Mouse (Mus musculus) intestine, postnatal 0 days (tissue): ENCODE data around the gene Dpf1. TPM values are rescaled to one million over a fixed set of nuclear protein-coding genes. Genes with fewer than 3 reads are reported as not detected.

Experiments
- ATAC-seq: fragments of 200-750 bp; cut with Nextera tagmentation; 2 replicates; pipeline ENCODE4 v1.8.0; 2017; ENCODE audit warnings: mild to moderate bottlenecking, moderate TSS enrichment, moderate library complexity
- H3K27ac ChIP-seq: fragments of 300-500 bp; sonication (generic); 2 replicates; pipeline ENCODE4 v1.5.1; 2014; ENCODE audit warnings: mild to moderate bottlenecking, low read depth, low read length, moderate library complexity
- H3K27me3 ChIP-seq: fragments of 300-500 bp; sonication (generic); replicated peaks from 2 replicates; pipeline ENCODE4 v1.6.1; 2014; ENCODE audit warnings: low read length, mixed read lengths; ENCODE audit not compliant: control insufficient read depth, insufficient read depth
- H3K36me3 ChIP-seq: fragments of 300-500 bp; sonication (generic); 2 replicates; pipeline ENCODE4 v1.6.1; 2014; ENCODE audit warnings: mild to moderate bottlenecking, moderate library complexity; ENCODE audit not compliant: control insufficient read depth, insufficient read depth
- H3K4me1 ChIP-seq: fragments of 300-500 bp; sonication (generic); replicated peaks from 2 replicates; pipeline ENCODE4 v1.6.1; 2014; ENCODE audit warnings: antibody characterized with exemption, low read length, mixed read lengths; ENCODE audit not compliant: control insufficient read depth, insufficient read depth
- H3K4me2 ChIP-seq: fragments of 300-500 bp; sonication (generic); replicated peaks from 2 replicates; pipeline ENCODE4 v1.6.1; 2014; ENCODE audit warnings: low read depth, mild to moderate bottlenecking, moderate library complexity
- H3K4me3 ChIP-seq: fragments of 300-500 bp; sonication (generic); 2 replicates; pipeline ENCODE4 v1.5.1; 2014; ENCODE audit warnings: low read depth, low read length
- H3K9ac ChIP-seq: fragments of 300-500 bp; sonication (generic); 2 replicates; pipeline ENCODE4 v1.6.1; 2014; ENCODE audit warnings: mild to moderate bottlenecking, low read depth, low read length
- H3K9me3 ChIP-seq: fragments of 300-500 bp; sonication (generic); 2 replicates; pipeline ENCODE4 v1.6.1; 2016; ENCODE audit warnings: mixed run types; ENCODE audit not compliant: control insufficient read depth
- CTCF ChIP-seq: sonication (generic); IDR thresholded peaks from 2 replicates; pipeline ENCODE4 v1.5.1; 2016; ENCODE audit warnings: low read depth, mild to moderate bottlenecking, control low read depth, antibody characterized with exemption, moderate library complexity
- WGBS: fragments of 180-500 bp; shearing (Covaris S2); extraction: QIAGEN DNeasy Blood & Tissue Kit; methylation state at CpG from one replicate; pipeline ENCODE4 v1.1.7; 2014; 5-methylcytosine and 5-hydroxymethylcytosine counted together
- polyA plus RNA-seq: library from polyadenylated mRNA; unstranded; fragments of >200 nt; fragmentation: Nextera tagmentation; extraction: Ambion mirVana; gene quantifications from 2 replicates; pipeline ENCODE4 v1.2.1, GENCODE M21; 2015

The Dpf1 gene
- polyA plus RNA-seq, 1 experiment from 2014 or later: 1.7 TPM

GRCm38 (mm10) chr7:29314844-29315628 lies 11.3 kb downstream of the Dpf1 start:
- H3K9ac ChIP-seq: no peak overlapping the region
- no peaks in the 10 kb centered on the region for H3K9me3 ChIP-seq
- no peak overlapping the region for H3K27ac ChIP-seq
- H3K4me3 ChIP-seq: no peak overlapping the region
- ATAC-seq: no peak
- peaks cover 6% of the 10 kb centered on the region; the same call in 1 of the 2 replicates for H3K4me1 ChIP-seq
- WGBS: 79% methylated on average over 13 of the region's 13 CpGs
- H3K27me3 ChIP-seq: no peaks in the 10 kb centered on the region
- H3K36me3 ChIP-seq: no peaks in the 10 kb centered on the region
- no peak overlapping the region for H3K4me2 ChIP-seq
- no peak for TF ChIP-seq CTCF

GRCm38 (mm10) chr7:29316137-29316734 lies 12.5 kb downstream of the Dpf1 start:
- ATAC-seq: no peak
- no peak overlapping the region for H3K4me3 ChIP-seq
- no peak for TF ChIP-seq CTCF
- H3K9me3 ChIP-seq: no peaks in the 10 kb centered on the region
- no peak overlapping the region for H3K27ac ChIP-seq
- H3K27me3 ChIP-seq: no peaks in the 10 kb centered on the region
- no peak overlapping the region for H3K4me2 ChIP-seq
- peaks cover 6% of the 10 kb centered on the region; the same call in 1 of the 2 replicates for H3K36me3 ChIP-seq
- no peak overlapping the region for H3K9ac ChIP-seq
- 72% methylated on average over 17 of the region's 17 CpGs for WGBS
- peaks cover 6% of the 10 kb centered on the region; the same call in 1 of the 2 replicates for H3K4me1 ChIP-seq

GRCm38 (mm10) chr7:29316976-29317375 lies 13.2 kb downstream of the Dpf1 start:
- no peaks in the 10 kb centered on the region for H3K9me3 ChIP-seq
- WGBS: 7% methylated on average over 10 of the region's 10 CpGs
- peak overlapping the region; percentile 49; the same call in 1 of the 2 replicates for H3K4me2 ChIP-seq
- H3K4me3 ChIP-seq: no peak overlapping the region
- peaks cover 6% of the 10 kb centered on the region; the same call in 1 of the 2 replicates for H3K4me1 ChIP-seq
- H3K27me3 ChIP-seq: no peaks in the 10 kb centered on the region
- H3K36me3 ChIP-seq: peaks cover 13% of the 10 kb centered on the region; the same call in 1 of the 2 replicates
- ATAC-seq: no peak
- no peak overlapping the region for H3K27ac ChIP-seq
- no peak overlapping the region for H3K9ac ChIP-seq
- peak; percentile 45 for TF ChIP-seq CTCF

- H3K36me3 ChIP-seq: peaks cover 19% of the 10 kb centered on the region
- H3K4me3 ChIP-seq: no peak overlapping the region
- H3K27ac ChIP-seq: no peak overlapping the region
- no peak for TF ChIP-seq CTCF
- 0% methylated on average over 2 of the region's 2 CpGs for WGBS
- H3K9me3 ChIP-seq: no peaks in the 10 kb centered on the region
- peaks cover 6% of the 10 kb centered on the region; the same call in 1 of the 2 replicates for H3K4me1 ChIP-seq
- H3K4me2 ChIP-seq: peak overlapping the region; percentile 49
- H3K9ac ChIP-seq: no peak overlapping the region
- ATAC-seq: peak; percentile 6; the same call in 1 of the 2 replicates
- H3K27me3 ChIP-seq: no peaks in the 10 kb centered on the region
Observed at GRCm38 (mm10) chr7:29317558-29317957, 13.8 kb downstream of the Dpf1 start.

GRCm38 (mm10) chr7:29318115-29318911 lies 14.6 kb downstream of the Dpf1 start:
- Histone ChIP-seq H3K4me1 (peaks cover 6% of the 10 kb centered on the region; the same call in 1 of the 2 replicates), H3K36me3 (peaks cover 26% of the 10 kb centered on the region), H3K9me3 (no peaks in the 10 kb centered on the region), H3K27me3 (no peaks in the 10 kb centered on the region), H3K4me3 (peak overlapping the region; percentile 11; the same call in 1 of the 2 replicates), H3K27ac (peak overlapping the region; percentile 35; the same call in 1 of the 2 replicates), H3K9ac (no peak overlapping the region), H3K4me2 (peak overlapping the region; percentile 49)
- 6% methylated on average over 18 of the region's 18 CpGs for WGBS
- TF ChIP-seq CTCF: no peak
- 0 out of 2 replicates have a peak, but pooled peaks have one; percentile 17 for ATAC-seq
